Mouse (Mus musculus): ENCODE measurements around the gene 6030458C11Rik.

Gene 6030458C11Rik

DNA sequence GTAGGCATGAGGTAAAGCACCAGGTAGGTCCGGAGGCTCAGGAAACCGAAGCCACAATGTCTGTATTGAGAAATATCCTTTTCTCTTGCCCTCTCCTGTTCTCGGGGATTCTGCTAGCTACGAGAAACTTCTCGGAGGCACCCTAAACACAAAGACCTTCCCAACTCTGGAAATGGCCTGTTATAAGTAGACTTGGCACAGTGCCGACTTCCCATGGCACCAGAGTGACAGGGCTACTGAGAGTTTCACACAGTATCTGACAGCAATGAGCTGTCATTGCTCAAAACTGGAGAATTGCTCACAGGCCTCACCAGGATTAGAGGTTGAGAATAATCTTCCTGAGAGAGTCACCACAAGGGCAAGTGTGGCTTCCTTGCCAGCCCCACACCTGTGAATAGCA, 63.7 kb downstream of the 6030458C11Rik start:
- in situ Hi-C loops (cut with MboI, MseI): no loop called here

DNA sequence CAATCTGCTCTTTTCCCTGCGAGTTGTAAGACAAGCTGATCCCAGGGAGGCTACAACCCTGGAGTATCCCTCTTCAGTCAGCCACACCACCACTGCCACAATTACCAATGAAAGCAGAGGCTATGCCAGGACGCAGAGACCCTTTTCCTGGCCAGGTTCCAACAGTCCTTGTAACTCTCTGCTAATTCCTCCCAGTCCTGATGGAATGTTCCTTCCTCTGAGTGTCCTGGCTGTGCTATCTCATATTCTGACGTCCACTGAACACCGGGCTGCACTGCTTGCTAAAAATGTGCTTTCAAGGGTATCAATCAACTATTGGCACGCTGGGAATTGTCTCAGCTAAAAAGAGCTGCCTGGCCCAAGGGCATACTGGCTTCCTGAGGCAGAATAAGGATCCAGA, 66.0 kb downstream of the 6030458C11Rik start:
- in situ Hi-C loops (cut with MboI, MseI): no loop called here

Data from regulatory T cell (primary cell).